Mouse (Mus musculus): ENCODE measurements around the gene Ncor2. TPM values are rescaled to one million over a fixed set of nuclear protein-coding genes. Genes with fewer than 3 reads are reported as not detected.

Gene Ncor2
- total RNA-seq, 1 experiment, result 19.9 TPM

GRCm38 (mm10) chr5:125112588-125112987, 66.4 kb downstream of the Ncor2 start:
- Histone ChIP-seq H3K36me3 (ENCODE audit: control insufficient read depth, insufficient read depth, low read length, poor library complexity, severe bottlenecking) (peaks cover 26% of the 10 kb centered on the region), H3K9me3 (ENCODE audit: control insufficient read depth, insufficient read depth, low read depth, low read length) (no peaks in the 10 kb centered on the region), H3K4me3 (ENCODE audit: insufficient read depth in 1 of 2, low read depth in 1 of 2, low read length in 2 of 2, poor library complexity in 1 of 2, severe bottlenecking in 1 of 2) (no peak overlapping the region), H3K9ac (ENCODE audit: insufficient read depth, low read depth, low read length, poor library complexity, severe bottlenecking) (no peak overlapping the region), H3K4me1 (ENCODE audit: control insufficient read depth in 2 of 2, insufficient read depth in 2 of 2, low read length in 2 of 2, poor library complexity in 1 of 2) (peaks cover 2 to 3% of the 10 kb centered on the region in 2 experiments; a peak in 2 of 4 replicates), H3K27ac (ENCODE audit: insufficient read depth, low read depth, low read length, poor library complexity, severe bottlenecking) (no peak overlapping the region)
- no peak for DNase-seq (ENCODE audit: low read depth, low spot score)
- in situ Hi-C loops (cut with MboI; ENCODE audit: low sequenced_read_pairs in 2 of 2, unreplicated experiment in 2 of 2), result no loop called here
- TF ChIP-seq CHD2 (IDR thresholded peaks at IDR 0.05; ENCODE audit: low read depth, low read length) (no peak), ZC3H11A (IDR thresholded peaks at IDR 0.05; ENCODE audit: borderline replicate concordance, low read depth, low read length) (no peak), ZNF384 (IDR thresholded peaks at IDR 0.05; ENCODE audit: low read depth, low read length) (no peak), HCFC1 (IDR thresholded peaks at IDR 0.05; ENCODE audit: borderline replicate concordance, insufficient read depth, low read length) (no peak), MAFK (IDR thresholded peaks at IDR 0.05; ENCODE audit: insufficient read depth, low read depth, low read length) (no peak)

GRCm38 (mm10) chr5:125111137-125111536, 67.9 kb downstream of the Ncor2 start:
- no peak overlapping the region for H3K27ac ChIP-seq (ENCODE audit: insufficient read depth, low read depth, low read length, poor library complexity, severe bottlenecking)
- H3K9ac ChIP-seq (ENCODE audit: insufficient read depth, low read depth, low read length, poor library complexity, severe bottlenecking), result no peak overlapping the region
- no peak overlapping the region for H3K4me3 ChIP-seq (ENCODE audit: insufficient read depth in 1 of 2, low read depth in 1 of 2, low read length in 2 of 2, poor library complexity in 1 of 2, severe bottlenecking in 1 of 2)
- in situ Hi-C loops (cut with MboI; ENCODE audit: low sequenced_read_pairs in 2 of 2, unreplicated experiment in 2 of 2), result no loop called here
- H3K36me3 ChIP-seq (ENCODE audit: control insufficient read depth, insufficient read depth, low read length, poor library complexity, severe bottlenecking), result peaks cover 35% of the 10 kb centered on the region
- TF ChIP-seq MAFK (IDR thresholded peaks at IDR 0.05; ENCODE audit: insufficient read depth, low read depth, low read length), result no peak
- TF ChIP-seq HCFC1 (IDR thresholded peaks at IDR 0.05; ENCODE audit: borderline replicate concordance, insufficient read depth, low read length), result no peak
- H3K9me3 ChIP-seq (ENCODE audit: control insufficient read depth, insufficient read depth, low read depth, low read length), result no peaks in the 10 kb centered on the region
- H3K4me1 ChIP-seq (ENCODE audit: control insufficient read depth in 2 of 2, insufficient read depth in 2 of 2, low read length in 2 of 2, poor library complexity in 1 of 2), result peaks cover 2 to 3% of the 10 kb centered on the region in 2 experiments; a peak in 2 of 4 replicates
- DNase-seq (ENCODE audit: low read depth, low spot score), result no peak

- peaks cover 2 to 3% of the 10 kb centered on the region in 2 experiments; a peak in 2 of 4 replicates for H3K4me1 ChIP-seq (ENCODE audit: control insufficient read depth in 2 of 2, insufficient read depth in 2 of 2, low read length in 2 of 2, poor library complexity in 1 of 2)
- no peak overlapping the region for H3K4me3 ChIP-seq (ENCODE audit: insufficient read depth in 1 of 2, low read depth in 1 of 2, low read length in 2 of 2, poor library complexity in 1 of 2, severe bottlenecking in 1 of 2)
- in situ Hi-C loops (cut with MboI; ENCODE audit: low sequenced_read_pairs in 2 of 2, unreplicated experiment in 2 of 2), result no loop called here
- TF ChIP-seq MAFK (IDR thresholded peaks at IDR 0.05; ENCODE audit: insufficient read depth, low read depth, low read length), result no peak
- no peak for TF ChIP-seq HCFC1 (IDR thresholded peaks at IDR 0.05; ENCODE audit: borderline replicate concordance, insufficient read depth, low read length)
- no peak for TF ChIP-seq CHD2 (IDR thresholded peaks at IDR 0.05; ENCODE audit: low read depth, low read length)
- TF ChIP-seq ZNF384 (IDR thresholded peaks at IDR 0.05; ENCODE audit: low read depth, low read length), result no peak
- TF ChIP-seq ZC3H11A (IDR thresholded peaks at IDR 0.05; ENCODE audit: borderline replicate concordance, low read depth, low read length), result no peak
- DNase-seq (ENCODE audit: low read depth, low spot score), result no peak
- no peaks in the 10 kb centered on the region for H3K9me3 ChIP-seq (ENCODE audit: control insufficient read depth, insufficient read depth, low read depth, low read length)
- H3K36me3 ChIP-seq (ENCODE audit: control insufficient read depth, insufficient read depth, low read length, poor library complexity, severe bottlenecking), result peaks cover 37% of the 10 kb centered on the region
- H3K9ac ChIP-seq (ENCODE audit: insufficient read depth, low read depth, low read length, poor library complexity, severe bottlenecking), result no peak overlapping the region
- H3K27ac ChIP-seq (ENCODE audit: insufficient read depth, low read depth, low read length, poor library complexity, severe bottlenecking), result no peak overlapping the region
Observed at GRCm38 (mm10) chr5:125110722-125111121, 68.3 kb downstream of the Ncor2 start.

- no peak for DNase-seq (ENCODE audit: low read depth, low spot score)
- Histone ChIP-seq H3K27ac (ENCODE audit: insufficient read depth, low read depth, low read length, poor library complexity, severe bottlenecking) (no peak overlapping the region), H3K9me3 (ENCODE audit: control insufficient read depth, insufficient read depth, low read depth, low read length) (no peaks in the 10 kb centered on the region), H3K4me1 (ENCODE audit: control insufficient read depth in 2 of 2, insufficient read depth in 2 of 2, low read length in 2 of 2, poor library complexity in 1 of 2) (peaks cover 2 to 3% of the 10 kb centered on the region in 2 experiments; a peak in 2 of 4 replicates), H3K36me3 (ENCODE audit: control insufficient read depth, insufficient read depth, low read length, poor library complexity, severe bottlenecking) (peaks cover 39% of the 10 kb centered on the region), H3K4me3 (ENCODE audit: insufficient read depth in 1 of 2, low read depth in 1 of 2, low read length in 2 of 2, poor library complexity in 1 of 2, severe bottlenecking in 1 of 2) (no peak overlapping the region), H3K9ac (ENCODE audit: insufficient read depth, low read depth, low read length, poor library complexity, severe bottlenecking) (no peak overlapping the region)
- in situ Hi-C loops (cut with MboI; ENCODE audit: low sequenced_read_pairs in 2 of 2, unreplicated experiment in 2 of 2), result no loop called here
- TF ChIP-seq ZNF384 (IDR thresholded peaks at IDR 0.05; ENCODE audit: low read depth, low read length), result no peak
- no peak for TF ChIP-seq CHD2 (IDR thresholded peaks at IDR 0.05; ENCODE audit: low read depth, low read length)
- TF ChIP-seq MAFK (IDR thresholded peaks at IDR 0.05; ENCODE audit: insufficient read depth, low read depth, low read length), result no peak
Observed at GRCm38 (mm10) chr5:125110196-125110595, 68.8 kb downstream of the Ncor2 start.

GRCm38 (mm10) chr5:125107011-125107651, 71.9 kb downstream of the Ncor2 start:
- H3K4me1 ChIP-seq (ENCODE audit: control insufficient read depth in 2 of 2, insufficient read depth in 2 of 2, low read length in 2 of 2, poor library complexity in 1 of 2), result peaks cover 3 to 5% of the 10 kb centered on the region in 2 experiments; a peak in 3 of 4 replicates
- no peak overlapping the region for H3K9ac ChIP-seq (ENCODE audit: insufficient read depth, low read depth, low read length, poor library complexity, severe bottlenecking)
- DNase-seq (ENCODE audit: low read depth, low spot score), result peak; percentile 75
- H3K27ac ChIP-seq (ENCODE audit: insufficient read depth, low read depth, low read length, poor library complexity, severe bottlenecking), result no peak overlapping the region
- TF ChIP-seq HCFC1 (IDR thresholded peaks at IDR 0.05; ENCODE audit: borderline replicate concordance, insufficient read depth, low read length) (no peak), ZC3H11A (IDR thresholded peaks at IDR 0.05; ENCODE audit: borderline replicate concordance, low read depth, low read length) (peak; percentile 37; the same call in 1 of the 2 replicates)
- H3K36me3 ChIP-seq (ENCODE audit: control insufficient read depth, insufficient read depth, low read length, poor library complexity, severe bottlenecking), result peaks cover 45% of the 10 kb centered on the region
- in situ Hi-C loops (cut with MboI; ENCODE audit: low sequenced_read_pairs in 2 of 2, unreplicated experiment in 2 of 2), result no loop called here
- no peaks in the 10 kb centered on the region for H3K9me3 ChIP-seq (ENCODE audit: control insufficient read depth, insufficient read depth, low read depth, low read length)
- H3K4me3 ChIP-seq (ENCODE audit: insufficient read depth in 1 of 2, low read depth in 1 of 2, low read length in 2 of 2, poor library complexity in 1 of 2, severe bottlenecking in 1 of 2), result no peak overlapping the region
